Mouse (Mus musculus): ENCODE results near the gene Hbs1l.

The Hbs1l gene

GRCm38 (mm10) chr10:21347332-21347731, 51.6 kb downstream of the Hbs1l start:
- CTCF ChIA-PET: interaction anchor here in 1 of 4 experiments (2.9 kb wide), 1 partner anchor 10 kb away, joined by 9 read pairs; no protein-coding TSS in a partner anchor
- POLR2A ChIA-PET: interaction anchor here in 2 of 4 experiments (0.8 to 1.5 kb wide), 2 partner anchors 12 to 52 kb away, joined by 3 to 4 read pairs; partner anchors contain the start of gene Hbs1l (in 1 of the 2)

- CTCF ChIA-PET: no interaction called here
- POLR2A ChIA-PET: interaction anchor here in 1 of 4 experiments (0.8 to 1.1 kb wide), 2 partner anchors 21 to 51 kb away, joined by 3 read pairs; no protein-coding TSS in a partner anchor
These were observed 53.7 kb downstream of the Hbs1l start for GRCm38 (mm10) chr10:21349449-21349848.

GRCm38 (mm10) chr10:21349946-21350345, 54.2 kb downstream of the Hbs1l start:
- ChIA-PET CTCF (no interaction called here), POLR2A (interaction anchor here in 2 of 4 experiments (1.1 to 1.2 kb wide), 2 partner anchors 9 to 15 kb away, joined by 3 read pairs; no protein-coding TSS in a partner anchor)

- CTCF ChIA-PET: no interaction called here
- POLR2A ChIA-PET: interaction anchor here in 3 of 4 experiments (0.8 to 1.2 kb wide), 4 partner anchors 10 to 51 kb away, joined by 3 read pairs; no protein-coding TSS in a partner anchor
These were observed 55.0 kb downstream of the Hbs1l start for GRCm38 (mm10) chr10:21350531-21351515.

- POLR2A ChIA-PET: no interaction called here
- CTCF ChIA-PET: interaction anchor here in 1 of 4 experiments (0.6 kb wide), 1 partner anchor 14 kb away, joined by 3 read pairs; no protein-coding TSS in a partner anchor
These were observed 56.0 kb downstream of the Hbs1l start for GRCm38 (mm10) chr10:21351766-21352165.

GRCm38 (mm10) chr10:21353890-21354289, 58.1 kb downstream of the Hbs1l start:
- ChIA-PET POLR2A (no interaction called here), CTCF (interaction anchor here in 1 of 4 experiments (1.3 kb wide), 1 partner anchor 17 kb away, joined by 3 read pairs; no protein-coding TSS in a partner anchor)

- CTCF ChIA-PET: interaction anchor here in 2 of 4 experiments (0.6 to 1.1 kb wide), 2 partner anchors 17 to 43 kb away, joined by 3 to 6 read pairs; no protein-coding TSS in a partner anchor
- POLR2A ChIA-PET: interaction anchor here in 1 of 4 experiments (0.6 kb wide), 1 partner anchor 12 kb away, joined by 4 read pairs; no protein-coding TSS in a partner anchor
These were observed 58.7 kb downstream of the Hbs1l start for GRCm38 (mm10) chr10:21354506-21354905.

GRCm38 (mm10) chr10:21357986-21358385, 62.2 kb downstream of the Hbs1l start:
- POLR2A ChIA-PET: interaction anchor here in 2 of 4 experiments (0.6 to 1.3 kb wide), 3 partner anchors 12 to 1526 kb away, joined by 3 to 7 read pairs (median 5); no protein-coding TSS in a partner anchor
- CTCF ChIA-PET: no interaction called here

- POLR2A ChIA-PET: interaction anchor here in 1 of 4 experiments (0.6 to 0.9 kb wide), 2 partner anchors 15 to 269 kb away, joined by 3 to 10 read pairs; no protein-coding TSS in a partner anchor
- CTCF ChIA-PET: no interaction called here
These were observed 63.3 kb downstream of the Hbs1l start for GRCm38 (mm10) chr10:21359086-21359485.

GRCm38 (mm10) chr10:21361871-21362270, 66.1 kb downstream of the Hbs1l start:
- POLR2A ChIA-PET: interaction anchor here in 1 of 4 experiments (0.6 kb wide), 1 partner anchor 186 kb away, joined by 3 read pairs; no protein-coding TSS in a partner anchor
- CTCF ChIA-PET: no interaction called here

GRCm38 (mm10) chr10:21363297-21363696, 67.5 kb downstream of the Hbs1l start:
- POLR2A ChIA-PET: interaction anchor here in 2 of 4 experiments (1.0 to 1.3 kb wide), 2 partner anchors 10 to 468 kb away, joined by 3 to 6 read pairs; no protein-coding TSS in a partner anchor
- CTCF ChIA-PET: interaction anchor here in 2 of 4 experiments (0.6 to 1.1 kb wide), 2 partner anchors 26 to 309 kb away, joined by 3 to 5 read pairs; no protein-coding TSS in a partner anchor

- POLR2A ChIA-PET: interaction anchor here in 1 of 4 experiments (0.9 to 1.2 kb wide), 3 partner anchors 14 to 63 kb away, joined by 3 read pairs; no protein-coding TSS in a partner anchor
- CTCF ChIA-PET: no interaction called here
These were observed 69.2 kb downstream of the Hbs1l start for GRCm38 (mm10) chr10:21364946-21365345.

GRCm38 (mm10) chr10:21365897-21366296, 70.1 kb downstream of the Hbs1l start:
- POLR2A ChIA-PET: interaction anchor here in 1 of 4 experiments (1.2 kb wide), 1 partner anchor 38 kb away, joined by 3 read pairs; no protein-coding TSS in a partner anchor
- CTCF ChIA-PET: no interaction called here

GRCm38 (mm10) chr10:21366471-21366870, 70.7 kb downstream of the Hbs1l start:
- CTCF ChIA-PET: no interaction called here
- POLR2A ChIA-PET: interaction anchor here in 1 of 4 experiments (0.6 kb wide), 1 partner anchor 12 kb away, joined by 4 read pairs; no protein-coding TSS in a partner anchor

- POLR2A ChIA-PET: no interaction called here
- CTCF ChIA-PET: no interaction called here
These were observed 71.7 kb downstream of the Hbs1l start for GRCm38 (mm10) chr10:21367481-21367880.

GRCm38 (mm10) chr10:21369586-21369985, 73.8 kb downstream of the Hbs1l start:
- POLR2A ChIA-PET: interaction anchor here in 1 of 4 experiments (1.7 kb wide), 1 partner anchor 11 kb away, joined by 3 read pairs; no protein-coding TSS in a partner anchor
- CTCF ChIA-PET: no interaction called here

GRCm38 (mm10) chr10:21372271-21372670, 76.5 kb downstream of the Hbs1l start:
- POLR2A ChIA-PET: interaction anchor here in 1 of 4 experiments (1.0 kb wide), 1 partner anchor 57 kb away, joined by 3 read pairs; no protein-coding TSS in a partner anchor
- CTCF ChIA-PET: no interaction called here

- POLR2A ChIA-PET: no interaction called here
- CTCF ChIA-PET: no interaction called here
These were observed 81.1 kb downstream of the Hbs1l start, which contains the start of gene Aldh8a1 for GRCm38 (mm10) chr10:21376682-21377473. Gene Aldh8a1, plus strand, starts transcription at chr10:21377291.
